Mouse (Mus musculus) liver, adult 10 weeks (tissue): Measurements from ENCODE around the gene Mtm1. TPM values are rescaled to one million over a fixed set of nuclear protein-coding genes. Genes with fewer than 3 reads are reported as not detected.

ENCODE experiments used
- polyA plus RNA-seq: library from polyadenylated mRNA; stranded (reverse); fragments of 350-450 nt; fragmentation: Illumina TruSeq; extraction: RNeasy Lipid Tissue Mini Kit (QIAGEN cat#74804); gene quantifications from one replicate; pipeline ENCODE4 v1.2.3, GENCODE M21; 2014; ENCODE audit warnings: low read depth, low replicate concordance

Gene Mtm1
- polyA plus RNA-seq = 16.4 TPM

DNA sequence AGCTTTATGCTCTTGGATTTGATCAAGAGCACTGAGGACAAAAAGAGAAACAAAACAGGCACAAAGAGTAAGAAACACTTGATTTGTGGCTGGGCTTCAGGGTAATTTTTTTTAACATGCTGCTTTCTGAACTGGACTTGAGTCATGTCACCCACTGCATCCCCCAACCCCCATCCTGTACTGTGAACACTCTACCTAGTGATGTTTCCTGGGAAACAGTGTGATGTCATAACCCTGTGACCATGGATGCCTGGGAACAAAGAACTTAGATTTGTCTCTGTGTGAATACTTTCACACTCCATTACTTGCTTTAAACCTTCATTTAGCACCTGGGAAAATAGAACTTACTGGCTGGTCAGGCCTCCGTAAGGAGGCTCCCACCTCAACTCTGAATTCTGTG is at the start of gene Mtm1:
Mtm1 (plus strand) TSS at position 301 of the 400 bp plus-strand sequence.

GRCm38 (mm10) chrX:71364554-71364991 is 154.0 kb downstream of the Mtm1 start, which contains the start of gene Mtmr1:
Gene Mtmr1 (plus strand): TSS chrX:71364760.

Other genes with a start within 250 kb of the Mtm1 start
- gene Mamld1, start 160.5 kb upstream of the Mtm1 start, polyA plus RNA-seq = 0.32 TPM
- 27.8 TPM for gene Mtmr1, start 154.0 kb downstream of the Mtm1 start, polyA plus RNA-seq